Mouse (Mus musculus): ENCODE measurements around the gene Il27ra.

DNA sequence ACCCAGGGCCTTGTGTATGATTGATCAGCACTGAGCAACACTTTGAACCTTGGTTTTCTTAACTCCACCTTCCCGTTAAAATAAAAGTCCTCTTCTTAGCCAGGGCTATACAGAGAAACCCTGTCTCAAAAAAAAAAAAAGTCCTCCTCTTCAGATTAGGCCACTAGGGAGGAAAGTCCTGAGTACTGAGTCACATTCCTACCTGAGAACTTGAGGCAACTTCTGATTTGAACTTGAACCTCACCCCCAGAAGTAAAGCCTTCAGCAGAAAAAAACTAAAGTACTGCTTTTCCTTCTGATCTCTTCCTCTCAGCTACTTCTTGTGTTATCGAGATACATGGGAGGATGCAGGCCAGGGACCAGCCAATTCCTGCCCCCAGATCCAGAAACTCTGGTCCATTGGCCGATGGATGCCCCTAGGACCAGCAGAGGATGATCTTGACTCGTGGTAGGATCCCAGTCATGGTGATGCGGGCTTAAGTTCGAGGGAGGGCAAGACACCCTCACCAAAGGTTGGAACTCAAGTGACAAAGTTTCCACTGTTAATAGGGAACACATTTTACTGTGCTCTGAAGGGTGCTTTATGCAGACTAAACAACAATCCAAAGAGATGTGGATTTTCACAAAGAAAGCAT, 38.7 kb downstream of the Il27ra start:
- TF ChIP-seq CEBPB (IDR thresholded peaks at IDR 0.05; ENCODE audit: low read depth) (no peak), CTCF (IDR thresholded peaks at IDR 0.05; ENCODE audit: control insufficient read depth, insufficient read depth, insufficient read length) (no peak), MYOG (IDR thresholded peaks at IDR 0.05; ENCODE audit: control insufficient read depth, extremely low read depth, insufficient read length) (no peak), FOSL1 (IDR thresholded peaks at IDR 0.05; ENCODE audit: insufficient read depth, low read length, poor library complexity, severe bottlenecking) (no peak), USF1 (IDR thresholded peaks at IDR 0.05; ENCODE audit: low read depth) (no peak)

All from C2C12 (cell line).